Mouse (Mus musculus) erythroblast, embryonic 14.5 days (primary cell): ENCODE results near the gene Syngr1.

Source experiments
- GATA1 ChIP-seq: IDR thresholded peaks from 2 replicates; pipeline ENCODE4 v1.6.1; 2012; ENCODE audit warnings: low read length, inconsistent platforms, mixed read lengths
- TAL1 ChIP-seq: IDR thresholded peaks from 3 replicates; pipeline ENCODE4 v1.6.1; 2012; ENCODE audit warnings: low read length, inconsistent platforms, mixed read lengths

DNA sequence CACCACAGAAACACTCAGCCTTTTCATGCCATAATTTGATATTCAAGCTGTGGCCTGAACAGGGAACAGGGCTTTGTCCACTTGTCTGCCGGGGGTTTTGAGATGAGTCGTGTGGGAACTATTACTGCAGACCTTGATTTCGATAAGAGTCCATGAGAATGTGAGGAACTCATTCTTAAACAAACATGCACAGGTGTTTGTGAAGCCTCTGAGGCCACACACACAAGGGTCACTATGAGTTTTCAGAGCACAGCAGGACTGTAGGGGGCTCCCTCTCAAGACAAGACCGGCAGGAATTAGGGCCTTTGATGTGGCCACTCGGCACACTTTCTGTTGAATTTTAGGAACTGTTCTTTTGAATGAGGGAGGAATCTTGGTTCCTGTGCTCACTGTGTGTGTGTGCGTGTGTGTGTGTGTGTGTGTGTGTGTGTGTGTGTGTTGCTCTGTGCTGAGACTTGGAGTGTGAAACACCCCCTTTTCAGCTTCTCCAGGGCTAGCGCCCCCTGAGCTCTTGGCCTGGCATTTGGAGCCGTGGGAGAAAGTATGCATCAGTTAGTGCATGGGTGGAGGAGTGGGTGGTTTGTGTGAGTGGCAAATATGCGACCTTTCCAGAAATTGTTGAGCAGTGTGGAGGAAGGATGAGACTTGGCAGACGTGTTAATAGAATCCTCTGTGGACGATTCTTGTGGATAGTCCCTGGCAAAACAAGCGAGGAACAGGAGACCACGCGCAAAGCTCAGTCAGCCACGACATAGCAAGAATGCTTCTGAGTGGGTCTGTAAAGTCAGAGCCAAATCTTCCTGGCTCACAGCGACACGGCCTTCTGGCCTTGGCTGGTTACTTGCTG lies 47.0 kb downstream of the Syngr1 start:
- TF ChIP-seq TAL1 (no peak), GATA1 (no peak)
